Mouse (Mus musculus) G1E (cell line): ENCODE results near the gene Ly6g6c. TPM values are rescaled to one million over a fixed set of nuclear protein-coding genes. Genes with fewer than 3 reads are reported as not detected.

ENCODE experiments used
- ATAC-seq: 2 replicates; pipeline ENCODE4 v1.8.0; 2016; ENCODE audit warnings: mild to moderate bottlenecking; ENCODE audit not compliant: insufficient number of reproducible peaks, poor library complexity, low FRiP score, severe bottlenecking; ENCODE audit errors: extremely low read depth
- DNase-seq: peaks from one replicate; pipeline ENCODE4 v3.0.0; 2012; ENCODE audit warnings: low spot score
- H3K27me3 ChIP-seq: 2 replicates; pipeline ENCODE4 v1.6.1; 2012; ENCODE audit warnings: mild to moderate bottlenecking, low read length, inconsistent platforms; ENCODE audit not compliant: insufficient read depth
- H3K36me3 ChIP-seq: replicated peaks from 2 replicates; pipeline ENCODE3; 2012; ENCODE audit warnings: mild to moderate bottlenecking, inconsistent platforms
- H3K4me1 ChIP-seq: 2 replicates; pipeline ENCODE4 v1.6.1; 2012; ENCODE audit warnings: low read depth, low read length, inconsistent platforms, mixed read lengths; ENCODE audit not compliant: insufficient read depth
- H3K4me3 ChIP-seq: 2 replicates; pipeline ENCODE4 v1.5.1; 2012; ENCODE audit warnings: low read depth, mild to moderate bottlenecking, inconsistent platforms, low read length, moderate library complexity, mixed read lengths
- H3K9me3 ChIP-seq: replicated peaks from 2 replicates; pipeline ENCODE4 v1.6.1; 2012; ENCODE audit warnings: inconsistent platforms
- CTCF ChIP-seq: IDR thresholded peaks from 2 replicates; pipeline ENCODE4 v1.5.1; 2012; ENCODE audit warnings: low read depth, low read length, inconsistent platforms, mixed read lengths
- GATA1 ChIP-seq: IDR thresholded peaks from 2 replicates; pipeline ENCODE4 v1.6.1; 2012; ENCODE audit warnings: borderline replicate concordance, low read length, inconsistent platforms, mixed read lengths
- GATA2 ChIP-seq: IDR thresholded peaks from 2 replicates; pipeline ENCODE4 v1.6.1; 2012; ENCODE audit warnings: low read depth, low read length, inconsistent platforms, borderline replicate concordance
- POLR2AphosphoS5 ChIP-seq: IDR thresholded peaks from 2 replicates; pipeline ENCODE4 v1.6.1; 2012; ENCODE audit warnings: low read depth, low read length, inconsistent platforms; ENCODE audit not compliant: insufficient replicate concordance
- TAL1 ChIP-seq: conservative IDR thresholded peaks from 2 replicates; pipeline ENCODE4 v1.6.1; 2012; ENCODE audit warnings: low read depth, low read length, inconsistent platforms, mixed read lengths
- polyA plus RNA-seq: library from polyadenylated mRNA; stranded (reverse); fragments of >175 nt; gene quantifications from 2 replicates; pipeline ENCODE4 v1.2.3, GENCODE M21; 2012
- total RNA-seq, 2 experiments: library from RNA; stranded (forward) in 1 of 2; stranded (reverse) in 1 of 2; fragments of 200-1000 nt in 1 of 2; fragments of >200 nt in 1 of 2; fragmentation: Nextera tagmentation in 1 of 2; gene quantifications; 2 replicates each; pipeline ENCODE4 v1.2.3; 2014 to 2017

Gene Ly6g6c
- total and polyA plus RNA-seq, 3 experiments, result 0.16 TPM; not detected in 2

GRCm38 (mm10) chr17:35104079-35104478 lies 38.9 kb downstream of the Ly6g6c start:
- no peak overlapping the region; the same call in 1 of the 2 replicates for H3K4me3 ChIP-seq
- DNase-seq, result no peak
- no peak for ATAC-seq
- H3K27me3 ChIP-seq, result no peaks in the 10 kb centered on the region
- no peaks in the 10 kb centered on the region for H3K9me3 ChIP-seq
- no peak for TF ChIP-seq TAL1
- TF ChIP-seq GATA1, result no peak
- no peak for TF ChIP-seq GATA2
- no peak for TF ChIP-seq POLR2AphosphoS5
- TF ChIP-seq CTCF, result no peak
- H3K4me1 ChIP-seq, result peaks cover 85% of the 10 kb centered on the region
- H3K36me3 ChIP-seq, result peaks cover 58% of the 10 kb centered on the region

- ATAC-seq (no peak; the same call in 1 of the 2 replicates), DNase-seq (no peak)
- no peaks in the 10 kb centered on the region for H3K27me3 ChIP-seq
- peaks cover 51% of the 10 kb centered on the region for H3K36me3 ChIP-seq
- H3K4me3 ChIP-seq, result no peak overlapping the region
- H3K4me1 ChIP-seq, result peaks cover 80% of the 10 kb centered on the region
- H3K9me3 ChIP-seq, result no peaks in the 10 kb centered on the region
- no peak for TF ChIP-seq GATA1
- no peak for TF ChIP-seq GATA2
- TF ChIP-seq POLR2AphosphoS5, result no peak
- peak; percentile 56 for TF ChIP-seq TAL1
- TF ChIP-seq CTCF, result no peak
Observed at GRCm38 (mm10) chr17:35104754-35105153, 39.6 kb downstream of the Ly6g6c start.

GRCm38 (mm10) chr17:35105740-35106389 lies 40.7 kb downstream of the Ly6g6c start:
- TF ChIP-seq POLR2AphosphoS5 (no peak), GATA2 (no peak), GATA1 (no peak)
- 0 out of 2 replicates have a peak, but pooled peaks have one; percentile 18 for ATAC-seq
- no peaks in the 10 kb centered on the region for H3K9me3 ChIP-seq
- peak overlapping the region; percentile 62; the same call in 1 of the 2 replicates for H3K4me3 ChIP-seq
- H3K4me1 ChIP-seq, result peaks cover 77% of the 10 kb centered on the region
- DNase-seq, result peak; percentile 76
- H3K27me3 ChIP-seq, result no peaks in the 10 kb centered on the region; the same call in 1 of the 2 replicates
- H3K36me3 ChIP-seq, result peaks cover 40% of the 10 kb centered on the region

- Histone ChIP-seq H3K36me3 (peaks cover 34% of the 10 kb centered on the region), H3K4me3 (no peak overlapping the region), H3K27me3 (peaks cover 2% of the 10 kb centered on the region; the same call in 1 of the 2 replicates), H3K9me3 (no peaks in the 10 kb centered on the region), H3K4me1 (peaks cover 72% of the 10 kb centered on the region)
- no peak for DNase-seq
- TF ChIP-seq CTCF, result no peak
- TF ChIP-seq TAL1, result no peak
- TF ChIP-seq POLR2AphosphoS5, result no peak
- no peak for TF ChIP-seq GATA1
- TF ChIP-seq GATA2, result no peak
- ATAC-seq, result no peak
Observed at GRCm38 (mm10) chr17:35106522-35106921, 41.3 kb downstream of the Ly6g6c start.

GRCm38 (mm10) chr17:35108097-35108496 lies 42.9 kb downstream of the Ly6g6c start, which contains the start of gene Ly6g5c:
Gene Ly6g5c (plus strand): TSS chr17:35108279.
- H3K36me3 ChIP-seq, result peaks cover 21% of the 10 kb centered on the region
- TF ChIP-seq GATA1 (no peak), CTCF (no peak), POLR2AphosphoS5 (no peak), TAL1 (no peak)
- ATAC-seq (no peak), DNase-seq (no peak)
- no peak within 1 kb of the TSS for H3K4me3 ChIP-seq
- peaks cover 6% of the 10 kb centered on the region; the same call in 1 of the 2 replicates for H3K27me3 ChIP-seq
- peaks cover 57% of the 10 kb centered on the region for H3K4me1 ChIP-seq
- no peaks in the 10 kb centered on the region for H3K9me3 ChIP-seq

GRCm38 (mm10) chr17:35111774-35112173 lies 46.6 kb downstream of the Ly6g6c start:
- DNase-seq (no peak), ATAC-seq (no peak)
- Histone ChIP-seq H3K4me3 (no peak overlapping the region), H3K36me3 (peaks cover 36% of the 10 kb centered on the region), H3K27me3 (peaks cover 6% of the 10 kb centered on the region; the same call in 1 of the 2 replicates), H3K9me3 (no peaks in the 10 kb centered on the region), H3K4me1 (peaks cover 33% of the 10 kb centered on the region)
- TF ChIP-seq CTCF (no peak), POLR2AphosphoS5 (no peak), GATA1 (no peak), GATA2 (no peak), TAL1 (no peak)
